Mouse (Mus musculus) neural tube, embryonic 12.5 days (tissue): Measurements from ENCODE around the gene Atp8b5. TPM values are rescaled to one million over a fixed set of nuclear protein-coding genes. Genes with fewer than 3 reads are reported as not detected.

Source experiments
- ATAC-seq: fragments of 200-750 bp; cut with Nextera tagmentation; 2 replicates; pipeline ENCODE4 v1.8.0; 2017; ENCODE audit warnings: low read depth, mild to moderate bottlenecking, moderate TSS enrichment, moderate library complexity; ENCODE audit not compliant: low FRiP score
- H3K27ac ChIP-seq: fragments of 300-500 bp; sonication (generic); 2 replicates; pipeline ENCODE4 v1.5.1; 2016
- H3K27me3 ChIP-seq: fragments of 300-500 bp; sonication (generic); replicated peaks from 2 replicates; pipeline ENCODE4 v1.6.1; 2016; ENCODE audit warnings: mild to moderate bottlenecking
- H3K36me3 ChIP-seq: fragments of 300-500 bp; sonication (generic); 2 replicates; pipeline ENCODE4 v1.6.1; 2016; ENCODE audit warnings: mild to moderate bottlenecking
- H3K4me1 ChIP-seq: fragments of 300-500 bp; sonication (generic); 2 replicates; pipeline ENCODE4 v1.6.1; 2016
- H3K4me2 ChIP-seq: fragments of 300-500 bp; sonication (generic); replicated peaks from 2 replicates; pipeline ENCODE4 v1.6.1; 2016; ENCODE audit warnings: mild to moderate bottlenecking
- H3K4me3 ChIP-seq: fragments of 300-500 bp; sonication (generic); 2 replicates; pipeline ENCODE4 v1.5.1; 2016
- H3K9ac ChIP-seq: fragments of 300-500 bp; sonication (generic); 2 replicates; pipeline ENCODE4 v1.6.1; 2016; ENCODE audit warnings: mild to moderate bottlenecking
- H3K9me3 ChIP-seq: fragments of 300-500 bp; sonication (generic); 2 replicates; pipeline ENCODE4 v1.6.1; 2016; ENCODE audit warnings: mild to moderate bottlenecking
- WGBS: fragments of 180-500 bp; shearing (Covaris S2); methylation state at CpG from one replicate; pipeline ENCODE4 v1.1.7; 2016; 5-methylcytosine and 5-hydroxymethylcytosine counted together
- polyA plus RNA-seq: library from polyadenylated mRNA; unstranded; fragments of >200 nt; fragmentation: Nextera tagmentation; extraction: Ambion mirVana; gene quantifications from 2 replicates; pipeline ENCODE4 v1.2.1, GENCODE M21; 2016

Gene Atp8b5
- polyA plus RNA-seq, 1 experiment from 2014 or later: 0.10 TPM

DNA sequence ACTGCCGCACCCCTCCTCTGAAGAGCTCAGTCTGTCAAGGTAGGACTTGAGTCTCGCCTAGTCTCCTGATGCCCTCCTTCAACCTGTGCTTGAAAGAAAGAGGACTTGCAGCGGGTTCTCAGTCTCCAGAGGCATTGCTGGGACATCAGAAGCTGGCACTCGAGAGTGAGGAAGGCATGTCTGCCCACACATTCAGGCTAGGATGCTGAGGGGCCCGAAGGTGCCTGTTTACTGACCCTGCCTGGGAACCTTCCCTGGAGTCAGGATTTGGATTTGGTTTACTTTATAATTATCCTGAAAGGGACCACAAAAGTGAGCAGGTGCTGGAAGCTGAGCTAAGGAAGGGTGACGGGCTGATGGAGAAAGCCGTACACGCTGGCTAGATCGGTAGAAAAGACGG, 134.5 kb downstream of the Atp8b5 start:
- Histone ChIP-seq H3K9ac (no peak overlapping the region), H3K36me3 (no peaks in the 10 kb centered on the region), H3K27me3 (no peaks in the 10 kb centered on the region), H3K4me2 (no peak overlapping the region), H3K4me1 (peaks cover 33% of the 10 kb centered on the region), H3K4me3 (no peak overlapping the region), H3K9me3 (no peaks in the 10 kb centered on the region), H3K27ac (no peak overlapping the region)
- no peak for ATAC-seq
- 91% methylated on average over 10 of the region's 10 CpGs for WGBS

DNA sequence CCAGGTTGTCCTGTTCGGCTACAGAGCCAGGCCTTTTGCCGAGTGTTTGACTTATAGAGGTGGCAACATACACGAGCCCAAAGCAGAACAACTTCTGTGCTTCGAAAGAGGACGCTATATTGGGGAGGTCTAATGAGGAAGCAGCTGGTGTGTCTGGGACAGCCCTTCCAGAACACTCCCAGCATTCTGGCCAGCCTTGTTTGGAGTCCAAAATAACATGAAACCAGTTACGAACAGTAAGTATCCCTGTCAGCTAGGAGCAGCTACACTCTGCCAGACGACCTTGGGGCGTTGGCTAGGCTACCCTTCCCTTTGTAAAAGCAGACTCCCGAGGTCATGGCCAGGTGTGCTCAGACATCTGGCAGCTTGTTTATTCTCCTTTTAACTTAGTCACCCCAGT, 135.3 kb downstream of the Atp8b5 start:
- ATAC-seq: no peak
- H3K27me3 ChIP-seq: no peaks in the 10 kb centered on the region
- WGBS: 86% methylated on average over 9 of the region's 9 CpGs
- no peaks in the 10 kb centered on the region for H3K36me3 ChIP-seq
- H3K4me1 ChIP-seq: peaks cover 35% of the 10 kb centered on the region
- H3K4me2 ChIP-seq: no peak overlapping the region
- no peaks in the 10 kb centered on the region for H3K9me3 ChIP-seq
- H3K9ac ChIP-seq: no peak overlapping the region
- no peak overlapping the region for H3K4me3 ChIP-seq
- no peak overlapping the region for H3K27ac ChIP-seq

DNA sequence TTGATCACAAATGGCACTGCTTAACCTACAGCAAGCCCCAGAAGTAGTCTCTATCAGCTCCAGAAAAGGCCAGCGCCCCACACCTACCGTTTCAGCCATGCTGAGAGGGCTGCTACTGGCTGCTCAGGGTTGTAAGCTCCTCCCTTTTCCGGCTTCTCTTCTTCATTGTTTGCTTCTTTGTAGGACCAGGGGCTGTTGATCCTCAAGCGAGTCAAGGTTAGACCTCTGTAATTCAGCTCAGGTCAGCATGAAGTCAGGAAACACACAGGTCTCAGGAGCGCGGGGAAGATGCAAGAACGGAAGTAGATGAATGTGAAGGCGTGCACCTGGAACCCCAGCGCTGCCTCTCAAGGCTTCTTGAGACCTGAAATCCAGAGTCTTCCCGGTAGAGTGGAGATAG, 137.7 kb downstream of the Atp8b5 start:
- H3K27me3 ChIP-seq: no peaks in the 10 kb centered on the region
- H3K4me3 ChIP-seq: no peak overlapping the region
- no peaks in the 10 kb centered on the region for H3K36me3 ChIP-seq
- no peak for ATAC-seq
- no peak overlapping the region for H3K27ac ChIP-seq
- H3K4me2 ChIP-seq: no peak overlapping the region
- H3K4me1 ChIP-seq: peaks cover 34% of the 10 kb centered on the region
- no peak overlapping the region for H3K9ac ChIP-seq
- 91% methylated on average over 10 of the region's 10 CpGs for WGBS
- no peaks in the 10 kb centered on the region for H3K9me3 ChIP-seq

DNA sequence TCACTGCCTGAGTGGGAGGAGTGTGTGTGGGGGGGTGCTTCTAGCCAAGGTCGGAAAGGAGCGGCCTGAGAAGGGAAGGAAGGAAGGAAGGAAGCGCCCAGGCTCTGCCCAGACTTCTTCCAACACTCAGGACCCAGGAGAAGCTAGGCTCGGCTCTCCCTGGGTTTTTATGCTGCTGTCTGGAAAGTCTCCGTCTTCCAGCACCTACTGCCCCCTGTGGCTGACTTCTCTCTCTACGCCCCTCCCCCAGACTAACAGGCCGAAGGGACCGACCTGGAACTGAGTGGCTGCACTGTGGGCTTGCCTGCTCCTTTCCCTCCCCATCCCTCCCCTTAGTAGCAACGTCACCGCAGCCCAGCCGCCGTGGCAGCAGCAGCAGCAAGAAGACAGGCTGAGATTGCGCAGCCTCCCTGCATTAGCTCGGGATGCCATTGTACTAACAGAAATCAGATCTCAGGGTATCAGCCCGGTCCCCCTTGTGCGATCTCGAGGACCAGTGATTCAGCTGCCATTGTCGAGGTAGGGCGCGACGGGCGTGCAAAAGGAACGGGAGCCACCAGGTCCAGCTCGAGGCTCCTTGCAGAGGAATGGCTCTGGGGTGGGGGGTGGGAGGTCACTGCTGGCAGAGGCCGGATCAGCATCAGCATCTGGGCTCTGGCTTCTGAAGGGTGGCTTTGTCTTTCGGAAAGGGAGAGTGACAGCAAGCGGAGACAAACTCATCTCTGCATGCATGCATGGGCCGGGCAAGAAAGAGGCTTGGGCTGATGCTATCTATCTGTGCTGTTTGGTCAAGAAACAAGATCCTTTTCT, 139.4 kb downstream of the Atp8b5 start:
- H3K9me3 ChIP-seq: no peaks in the 10 kb centered on the region
- peak overlapping the region; percentile 88 for H3K27ac ChIP-seq
- no peaks in the 10 kb centered on the region for H3K36me3 ChIP-seq
- H3K4me1 ChIP-seq: peaks cover 27% of the 10 kb centered on the region
- H3K9ac ChIP-seq: peak overlapping the region; percentile 80
- peak overlapping the region; percentile 63 for H3K4me2 ChIP-seq
- peak overlapping the region; percentile 55 for H3K4me3 ChIP-seq
- H3K27me3 ChIP-seq: no peaks in the 10 kb centered on the region
- 1% methylated on average over 28 of the region's 28 CpGs for WGBS
- peak; percentile 95 for ATAC-seq

DNA sequence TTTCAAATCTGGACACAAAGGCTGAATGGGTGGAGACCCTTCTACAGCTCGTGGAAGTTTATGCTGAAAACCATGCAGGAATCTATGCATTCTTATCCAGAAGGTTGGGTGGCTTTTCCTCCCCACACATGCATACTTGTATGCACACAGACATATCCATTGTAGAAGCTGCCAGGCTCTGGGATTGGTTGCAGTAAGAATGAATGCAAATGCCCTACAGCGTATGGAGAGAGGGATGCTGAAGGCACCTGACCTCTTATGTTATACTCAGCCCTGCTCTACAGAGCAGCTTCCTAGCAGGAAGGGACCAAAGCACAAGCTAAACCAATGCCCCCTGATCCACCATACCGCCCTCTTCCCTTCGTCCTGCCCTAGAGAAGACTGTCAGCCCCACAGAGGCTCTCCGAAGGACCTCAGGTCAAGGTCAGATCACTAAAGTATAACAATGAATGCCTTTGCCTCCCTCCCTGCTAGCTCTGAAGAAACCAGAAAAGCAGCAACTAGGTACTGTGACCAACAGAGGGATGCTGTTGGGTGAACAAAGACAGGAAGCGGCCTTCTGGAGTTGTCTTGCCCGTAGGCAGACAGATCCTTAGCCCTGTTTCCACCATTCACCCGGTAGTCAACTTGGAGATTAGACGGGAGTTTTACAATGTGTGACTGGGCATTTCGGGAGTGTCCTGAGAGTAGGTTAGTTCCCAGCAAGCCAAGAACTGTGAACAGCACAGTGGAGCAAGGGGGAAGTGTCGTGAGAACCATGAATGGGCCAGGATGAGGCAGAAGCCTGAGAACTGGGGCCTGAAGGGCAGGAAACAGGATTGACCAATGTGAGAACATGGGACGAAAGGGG, 140.3 kb downstream of the Atp8b5 start:
- peak overlapping the region; percentile 63 for H3K4me2 ChIP-seq
- peak overlapping the region; percentile 80 for H3K9ac ChIP-seq
- WGBS: 68% methylated on average over 12 of the region's 12 CpGs
- peak; percentile 78 for ATAC-seq
- H3K9me3 ChIP-seq: no peaks in the 10 kb centered on the region
- no peaks in the 10 kb centered on the region for H3K36me3 ChIP-seq
- H3K27me3 ChIP-seq: no peaks in the 10 kb centered on the region
- peak overlapping the region; percentile 42 for H3K27ac ChIP-seq
- peak overlapping the region; percentile 55 for H3K4me3 ChIP-seq
- H3K4me1 ChIP-seq: peaks cover 25% of the 10 kb centered on the region

DNA sequence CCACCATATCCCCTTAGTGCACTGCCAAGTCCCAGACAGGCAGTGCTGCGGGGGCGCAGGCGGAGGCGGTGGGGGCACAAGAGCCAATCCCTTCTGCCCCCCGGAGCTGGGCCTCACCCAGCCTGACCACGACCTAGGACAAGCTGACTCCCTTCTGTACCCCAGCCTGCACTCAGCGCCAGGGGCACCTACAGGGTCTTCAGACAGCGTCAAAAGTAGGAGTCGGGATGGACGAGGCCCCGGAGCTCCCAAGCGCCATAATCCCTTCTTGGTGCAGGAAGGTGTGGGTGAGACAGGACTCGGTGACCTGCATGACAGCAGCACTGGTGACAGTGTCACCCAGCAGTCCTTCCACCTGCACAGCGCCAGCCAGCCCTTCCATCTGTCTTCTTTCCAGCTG, 147.8 kb downstream of the Atp8b5 start:
- H3K4me1 ChIP-seq: peaks cover 4% of the 10 kb centered on the region; the same call in 1 of the 2 replicates
- 87% methylated on average over 14 of the region's 14 CpGs for WGBS
- peaks cover 38% of the 10 kb centered on the region for H3K36me3 ChIP-seq
- no peak overlapping the region for H3K4me3 ChIP-seq
- H3K9me3 ChIP-seq: no peaks in the 10 kb centered on the region
- no peak overlapping the region for H3K9ac ChIP-seq
- ATAC-seq: no peak
- no peak overlapping the region for H3K4me2 ChIP-seq
- no peak overlapping the region for H3K27ac ChIP-seq
- no peaks in the 10 kb centered on the region for H3K27me3 ChIP-seq

DNA sequence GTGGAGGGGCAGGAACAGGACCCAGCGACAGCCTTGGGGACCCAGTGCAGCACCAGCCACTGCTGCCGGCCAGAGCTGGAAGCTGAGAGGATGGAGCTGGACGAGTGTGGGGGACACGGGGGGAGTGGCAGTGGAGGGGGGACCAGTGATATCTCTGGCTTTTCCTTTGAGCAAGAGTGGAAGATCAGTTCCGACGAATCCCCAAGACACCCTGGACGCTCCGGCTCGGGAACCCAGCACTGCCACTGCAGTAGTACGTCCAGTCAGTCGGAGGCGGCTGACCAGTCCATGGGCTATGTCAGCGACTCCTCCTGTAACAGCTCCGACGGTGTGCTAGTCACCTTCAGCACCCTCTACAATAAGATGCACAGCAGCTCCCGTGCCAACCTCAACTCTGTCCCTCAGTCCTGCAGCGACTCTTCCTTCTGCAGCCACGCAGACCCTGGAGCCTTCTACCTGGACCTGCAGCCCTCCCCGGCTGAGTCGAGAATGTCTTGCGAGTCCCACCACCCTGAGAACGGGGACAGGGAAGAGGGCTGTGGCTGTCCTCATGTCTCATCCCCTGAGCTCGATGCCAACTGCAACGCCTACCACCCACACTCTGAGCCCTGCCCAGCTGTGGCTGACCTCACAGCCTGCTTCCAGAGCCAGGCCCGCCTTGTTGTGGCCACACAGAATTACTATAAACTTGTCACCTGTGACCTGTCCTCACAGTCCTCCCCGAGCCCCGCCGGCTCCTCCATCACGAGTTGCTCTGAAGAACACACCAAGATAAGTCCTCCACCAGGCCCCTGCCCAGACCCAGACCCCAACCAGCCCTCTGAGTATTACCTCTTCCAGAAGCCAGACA, 148.5 kb downstream of the Atp8b5 start:
- Histone ChIP-seq H3K9me3 (no peaks in the 10 kb centered on the region), H3K27ac (no peak overlapping the region), H3K9ac (no peak overlapping the region), H3K4me1 (peaks cover 4% of the 10 kb centered on the region; the same call in 1 of the 2 replicates), H3K4me3 (no peak overlapping the region), H3K27me3 (no peaks in the 10 kb centered on the region), H3K36me3 (peaks cover 38% of the 10 kb centered on the region), H3K4me2 (no peak overlapping the region)
- 90% methylated on average over 29 of the region's 29 CpGs for WGBS
- ATAC-seq: no peak

DNA sequence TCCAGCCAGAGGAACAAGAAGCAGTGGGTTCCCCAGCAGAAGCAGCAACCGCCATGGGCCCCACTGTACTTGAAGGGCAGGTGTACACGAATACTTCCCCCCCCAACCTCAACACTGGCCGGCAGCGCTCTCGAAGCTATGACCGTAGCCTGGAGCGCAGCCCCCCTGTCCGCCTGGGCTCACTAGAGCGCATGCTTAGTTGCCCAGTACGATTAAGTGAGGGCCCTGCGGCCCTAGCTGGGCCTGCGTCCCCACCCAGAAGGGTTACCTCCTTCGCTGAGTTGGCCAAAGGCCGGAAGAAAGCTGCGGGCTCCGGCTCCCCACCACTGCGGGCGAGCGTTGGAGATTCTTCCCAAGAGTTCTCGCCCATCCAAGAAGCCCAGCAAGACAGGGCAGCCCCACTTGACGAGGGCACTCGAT, 149.1 kb downstream of the Atp8b5 start:
- ATAC-seq: no peak
- 95% methylated on average over 22 of the region's 22 CpGs for WGBS
- H3K27me3 ChIP-seq: no peaks in the 10 kb centered on the region
- no peak overlapping the region for H3K4me3 ChIP-seq
- H3K4me1 ChIP-seq: peaks cover 4% of the 10 kb centered on the region; the same call in 1 of the 2 replicates
- H3K4me2 ChIP-seq: no peak overlapping the region
- no peak overlapping the region for H3K27ac ChIP-seq
- no peak overlapping the region for H3K9ac ChIP-seq
- peaks cover 38% of the 10 kb centered on the region for H3K36me3 ChIP-seq
- H3K9me3 ChIP-seq: no peaks in the 10 kb centered on the region

DNA sequence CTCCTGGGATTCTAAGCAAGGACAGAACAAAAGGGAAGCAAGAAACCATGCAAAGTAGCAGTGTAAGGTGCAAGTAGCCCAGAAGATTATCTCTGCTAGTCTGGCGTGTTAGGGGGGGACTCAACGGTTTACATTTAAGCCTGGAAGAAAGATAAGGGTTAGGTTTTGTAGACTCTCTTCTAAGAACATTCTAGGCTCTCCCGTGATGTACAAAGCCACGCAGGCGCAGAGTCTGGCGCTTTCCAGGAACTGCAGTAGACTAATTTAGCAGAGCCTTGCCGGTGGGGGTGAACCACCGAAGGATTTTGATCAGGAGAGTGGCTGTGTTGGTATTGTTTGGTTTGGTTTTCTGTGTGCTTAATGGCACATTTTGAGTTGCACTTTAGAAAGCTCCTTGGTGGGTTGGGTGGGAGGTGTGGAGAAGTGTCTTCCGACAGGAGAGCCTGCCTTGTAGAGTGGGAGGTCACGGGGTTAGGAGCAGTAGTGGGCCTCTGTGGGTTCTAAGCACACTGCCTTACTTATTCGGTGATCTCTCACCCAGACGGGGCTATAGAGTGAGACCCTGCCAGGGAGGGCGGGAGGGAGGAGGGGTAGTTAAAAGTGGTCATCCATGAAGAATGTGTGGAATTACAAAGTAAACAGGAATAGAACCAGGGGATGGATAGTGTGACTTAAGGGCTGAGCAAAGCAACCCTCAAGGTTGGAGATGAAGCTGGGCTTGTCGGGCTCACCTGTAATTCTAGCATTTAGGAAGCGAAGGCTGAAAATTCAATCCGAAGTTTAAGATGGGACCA, 150.5 kb downstream of the Atp8b5 start:
- 77% methylated on average over 16 of the region's 16 CpGs for WGBS
- Histone ChIP-seq H3K27ac (no peak overlapping the region), H3K4me3 (no peak overlapping the region), H3K9me3 (no peaks in the 10 kb centered on the region), H3K27me3 (peaks cover 8% of the 10 kb centered on the region; the same call in 1 of the 2 replicates), H3K4me1 (peaks cover 4% of the 10 kb centered on the region; the same call in 1 of the 2 replicates), H3K36me3 (peaks cover 52% of the 10 kb centered on the region), H3K9ac (no peak overlapping the region), H3K4me2 (no peak overlapping the region)
- ATAC-seq: no peak

DNA sequence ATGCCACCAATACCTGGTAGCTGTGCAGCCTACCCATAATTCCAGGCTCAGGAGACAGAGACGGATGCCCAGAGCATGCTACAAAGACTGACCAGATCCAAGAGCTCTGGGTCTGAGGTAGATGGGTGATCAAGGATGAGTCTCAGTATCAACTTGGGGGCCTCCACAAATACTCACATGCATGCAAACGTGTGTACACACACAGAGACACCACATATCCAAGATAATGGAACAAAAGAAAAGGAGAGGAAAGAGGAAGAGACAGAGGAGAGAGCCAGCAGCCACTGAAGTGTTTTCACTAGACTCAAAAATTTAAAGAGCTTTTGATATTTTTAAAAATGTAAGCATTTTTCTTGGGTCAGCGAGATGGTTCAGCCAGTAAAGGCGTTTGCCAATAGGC, 151.5 kb downstream of the Atp8b5 start:
- peaks cover 4% of the 10 kb centered on the region; the same call in 1 of the 2 replicates for H3K4me1 ChIP-seq
- no peak overlapping the region for H3K9ac ChIP-seq
- peaks cover 61% of the 10 kb centered on the region for H3K36me3 ChIP-seq
- peaks cover 18% of the 10 kb centered on the region for H3K27me3 ChIP-seq
- H3K9me3 ChIP-seq: no peaks in the 10 kb centered on the region
- no peak overlapping the region for H3K4me2 ChIP-seq
- no peak for ATAC-seq
- WGBS: 83% methylated on average over 4 of the region's 4 CpGs
- no peak overlapping the region for H3K4me3 ChIP-seq
- H3K27ac ChIP-seq: no peak overlapping the region

DNA sequence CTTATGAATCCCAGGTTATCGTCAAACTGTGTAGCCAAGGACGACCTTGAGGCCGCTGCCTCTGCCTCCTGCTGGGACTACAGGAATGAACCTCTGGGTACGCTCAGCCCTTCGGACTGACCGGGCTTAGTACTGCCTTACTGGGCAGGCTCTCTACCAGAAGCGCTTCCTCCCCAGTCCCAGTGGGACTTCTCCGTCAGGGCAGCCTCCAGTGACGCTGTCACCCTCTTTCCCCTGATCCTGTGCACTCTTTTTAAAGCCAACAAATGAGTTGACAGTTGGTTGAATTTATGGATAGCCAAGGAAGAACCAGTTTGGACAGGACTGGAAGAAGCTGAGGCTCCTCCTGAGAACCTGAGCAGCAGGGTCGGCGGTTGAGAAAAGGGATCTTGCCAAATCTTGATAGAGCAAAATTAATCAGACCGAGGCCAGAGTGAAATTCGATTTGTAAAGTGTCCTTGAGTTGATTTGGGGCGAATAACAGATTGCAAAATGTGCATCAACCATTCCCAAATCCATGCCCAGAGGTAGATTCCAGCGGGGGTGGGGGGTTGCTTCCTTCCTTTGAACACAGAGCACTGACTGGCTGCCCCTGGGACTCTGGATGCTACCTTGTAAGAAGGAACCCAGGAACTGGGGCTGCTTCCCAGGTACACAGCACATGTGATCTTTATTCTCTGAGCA, 152.2 kb downstream of the Atp8b5 start:
- peaks cover 68% of the 10 kb centered on the region for H3K36me3 ChIP-seq
- ATAC-seq: no peak
- H3K4me2 ChIP-seq: no peak overlapping the region
- H3K9ac ChIP-seq: no peak overlapping the region
- H3K27ac ChIP-seq: no peak overlapping the region
- WGBS: 59% methylated on average over 15 of the region's 15 CpGs
- H3K27me3 ChIP-seq: peaks cover 25% of the 10 kb centered on the region
- no peaks in the 10 kb centered on the region for H3K9me3 ChIP-seq
- H3K4me3 ChIP-seq: no peak overlapping the region
- 0 out of 2 replicates have a peak, but pooled peaks cover 4% of the 10 kb centered on the region for H3K4me1 ChIP-seq
